Mouse (Mus musculus): ENCODE results near the gene Plod3. TPM values are rescaled to one million over a fixed set of nuclear protein-coding genes. Genes with fewer than 3 reads are reported as not detected.

The Plod3 gene
- total RNA-seq, 2 experiments from 2014 or later = 6.0 to 10.1 TPM

Other genes with a start within 250 kb of the Plod3 start
- gene Col26a1, start 103.8 kb upstream of the Plod3 start, total RNA-seq (2015; ENCODE audit: low replicate concordance) = not detected in 2 replicates
- gene Col26a1, start 103.8 kb upstream of the Plod3 start, total RNA-seq (2017; ENCODE audit: low replicate concordance) = not detected in 2 replicates
- 16.9 and 28.5 TPM in 2 replicates for gene Ift22, start 78.9 kb upstream of the Plod3 start, total RNA-seq (2015; ENCODE audit: low replicate concordance)
- 0.15 and 0.39 TPM in 2 replicates for gene Ift22, start 78.9 kb upstream of the Plod3 start, total RNA-seq (2017; ENCODE audit: low replicate concordance)
- gene Fis1, start 33.7 kb upstream of the Plod3 start, total RNA-seq (2015; ENCODE audit: low replicate concordance) = 149 and 151 TPM in 2 replicates
- 75.7 and 75.9 TPM in 2 replicates for gene Fis1, start 33.7 kb upstream of the Plod3 start, total RNA-seq (2017; ENCODE audit: low replicate concordance)
- gene Cldn15, start 20.4 kb upstream of the Plod3 start, total RNA-seq (2015; ENCODE audit: low replicate concordance) = 8.3 and 13.0 TPM in 2 replicates
- 4.2 and 4.5 TPM in 2 replicates for gene Cldn15, start 20.4 kb upstream of the Plod3 start, total RNA-seq (2017; ENCODE audit: low replicate concordance)
- 40.7 and 52.3 TPM in 2 replicates for gene Znhit1, start 1.0 kb downstream of the Plod3 start, total RNA-seq (2015; ENCODE audit: low replicate concordance)
- 5.4 and 20.0 TPM in 2 replicates for gene Znhit1, start 1.0 kb downstream of the Plod3 start, total RNA-seq (2017; ENCODE audit: low replicate concordance)
- not detected in 2 replicates for gene Vgf, start 39.4 kb downstream of the Plod3 start, total RNA-seq (2015; ENCODE audit: low replicate concordance)
- gene Vgf, start 39.4 kb downstream of the Plod3 start, total RNA-seq (2017; ENCODE audit: low replicate concordance) = not detected in 2 replicates
- 6.5 and 8.4 TPM in 2 replicates for gene Ap1s1, start 59.1 kb downstream of the Plod3 start, total RNA-seq (2015; ENCODE audit: low replicate concordance)
- gene Ap1s1, start 59.1 kb downstream of the Plod3 start, total RNA-seq (2017; ENCODE audit: low replicate concordance) = 18.7 and 26.5 TPM in 2 replicates
- not detected in 2 replicates for gene Serpine1, start 85.2 kb downstream of the Plod3 start, total RNA-seq (2015; ENCODE audit: low replicate concordance)
- gene Serpine1, start 85.2 kb downstream of the Plod3 start, total RNA-seq (2017; ENCODE audit: low replicate concordance) = not detected in 2 replicates
- 70.6 and 76.3 TPM in 2 replicates for gene Trim56, start 129.2 kb downstream of the Plod3 start, total RNA-seq (2015; ENCODE audit: low replicate concordance)
- gene Trim56, start 129.2 kb downstream of the Plod3 start, total RNA-seq (2017; ENCODE audit: low replicate concordance) = 89.0 and 113 TPM in 2 replicates
- gene Muc3, start 162.3 kb downstream of the Plod3 start, total RNA-seq (2015; ENCODE audit: low replicate concordance) = not detected in 2 replicates
- gene Muc3, start 162.3 kb downstream of the Plod3 start, total RNA-seq (2017; ENCODE audit: low replicate concordance) = not detected in 2 replicates
- gene Muc3a, start 225.4 kb downstream of the Plod3 start, total RNA-seq (2015; ENCODE audit: low replicate concordance) = 0.42 TPM in 1 of 2 replicates, not detected in the other
- gene Muc3a, start 225.4 kb downstream of the Plod3 start, total RNA-seq (2017; ENCODE audit: low replicate concordance) = 0.64 TPM in 1 of 2 replicates, not detected in the other